Mouse (Mus musculus) neural tube, embryonic 12.5 days (tissue): ENCODE results near the gene Fam240b. TPM values are rescaled to one million over a fixed set of nuclear protein-coding genes. Genes with fewer than 3 reads are reported as not detected.
A peak's percentile ranks its signal among the peaks of the same experiment; 100 is the strongest.

ENCODE experiments used
- ATAC-seq: fragments of 200-750 bp; cut with Nextera tagmentation; 2 replicates; pipeline ENCODE4 v1.8.0; 2017; ENCODE audit warnings: low read depth, mild to moderate bottlenecking, moderate TSS enrichment, moderate library complexity; ENCODE audit not compliant: low FRiP score
- H3K27ac ChIP-seq: fragments of 300-500 bp; sonication (generic); 2 replicates; pipeline ENCODE4 v1.5.1; 2016
- H3K27me3 ChIP-seq: fragments of 300-500 bp; sonication (generic); replicated peaks from 2 replicates; pipeline ENCODE4 v1.6.1; 2016; ENCODE audit warnings: mild to moderate bottlenecking
- H3K36me3 ChIP-seq: fragments of 300-500 bp; sonication (generic); 2 replicates; pipeline ENCODE4 v1.6.1; 2016; ENCODE audit warnings: mild to moderate bottlenecking
- H3K4me1 ChIP-seq: fragments of 300-500 bp; sonication (generic); 2 replicates; pipeline ENCODE4 v1.6.1; 2016
- H3K4me2 ChIP-seq: fragments of 300-500 bp; sonication (generic); replicated peaks from 2 replicates; pipeline ENCODE4 v1.6.1; 2016; ENCODE audit warnings: mild to moderate bottlenecking
- H3K4me3 ChIP-seq: fragments of 300-500 bp; sonication (generic); 2 replicates; pipeline ENCODE4 v1.5.1; 2016
- H3K9ac ChIP-seq: fragments of 300-500 bp; sonication (generic); 2 replicates; pipeline ENCODE4 v1.6.1; 2016; ENCODE audit warnings: mild to moderate bottlenecking
- H3K9me3 ChIP-seq: fragments of 300-500 bp; sonication (generic); 2 replicates; pipeline ENCODE4 v1.6.1; 2016; ENCODE audit warnings: mild to moderate bottlenecking
- WGBS: fragments of 180-500 bp; shearing (Covaris S2); methylation state at CpG from one replicate; pipeline ENCODE4 v1.1.7; 2016; 5-methylcytosine and 5-hydroxymethylcytosine counted together
- polyA plus RNA-seq: library from polyadenylated mRNA; unstranded; fragments of >200 nt; fragmentation: Nextera tagmentation; extraction: Ambion mirVana; gene quantifications from 2 replicates; pipeline ENCODE4 v1.2.1, GENCODE M21; 2016

Fam240b gene
- polyA plus RNA-seq, 1 experiment from 2014 or later, result not detected

DNA sequence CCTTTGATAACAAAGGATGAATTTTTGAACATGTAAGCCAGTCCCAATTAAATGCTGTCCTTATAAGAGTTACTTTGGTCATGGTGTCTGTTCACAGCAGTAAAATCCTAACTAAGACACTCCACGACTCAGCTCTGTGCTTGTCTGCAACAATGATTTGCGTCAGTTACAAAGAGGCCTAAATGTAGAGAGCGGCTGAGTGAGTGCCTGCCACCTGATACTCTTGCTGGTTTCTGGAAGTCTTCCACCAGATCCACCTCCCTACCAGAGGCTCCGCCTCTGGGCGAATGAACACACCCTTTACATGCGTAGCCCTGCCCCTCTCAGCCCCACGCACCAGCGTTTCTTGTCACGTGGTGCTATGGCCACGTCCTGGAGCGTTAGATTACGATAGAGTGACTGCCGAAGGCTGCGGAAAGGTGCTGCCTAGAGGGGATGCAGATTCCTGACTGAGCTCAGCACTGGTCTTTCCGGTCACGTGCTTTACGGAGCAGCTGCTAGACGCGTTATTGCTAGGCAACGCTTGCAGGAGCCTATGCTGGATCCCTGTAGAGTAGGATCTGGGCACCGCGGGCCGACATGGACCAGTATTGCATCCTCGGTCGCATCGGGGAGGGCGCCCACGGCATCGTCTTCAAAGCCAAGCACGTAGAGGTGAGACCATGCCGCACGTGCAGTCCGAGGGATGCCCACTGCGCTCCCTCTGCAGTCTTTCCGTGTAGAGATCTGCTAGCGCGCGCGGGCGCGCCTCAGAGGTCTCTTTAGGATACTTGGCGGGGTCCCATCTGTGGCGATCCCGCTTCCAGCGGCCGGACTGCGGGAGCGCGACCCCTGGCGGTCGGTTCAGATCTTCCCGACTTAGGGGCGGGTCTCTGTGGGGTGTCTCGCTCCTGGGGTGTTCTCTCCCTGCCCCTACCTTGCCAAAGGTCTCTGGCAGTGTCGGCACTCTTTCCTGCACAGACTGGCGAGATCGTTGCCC lies 65.3 kb downstream of the Fam240b start, which contains the start of gene Cdk20:
Gene Cdk20 (plus strand): TSS at position 298 of the 979 bp plus-strand sequence.
- Histone ChIP-seq H3K4me2 (peak within 1 kb of the TSS; percentile 69), H3K4me1 (peaks cover 9% of the 10 kb centered on the region; the same call in 1 of the 2 replicates), H3K27me3 (no peaks in the 10 kb centered on the region), H3K9ac (peak within 1 kb of the TSS; percentile 68), H3K36me3 (no peaks in the 10 kb centered on the region), H3K9me3 (no peaks in the 10 kb centered on the region), H3K27ac (peak within 1 kb of the TSS; percentile 76), H3K4me3 (peak within 1 kb of the TSS; percentile 55)
- peak; percentile 99 for ATAC-seq
- under 1% methylated on average over 57 of the region's 57 CpGs for WGBS

Other genes starting within 250 kb of the Fam240b start
- gene Cdc14b, start 222.5 kb downstream of the Fam240b start, polyA plus RNA-seq, result 8.6 and 9.3 TPM in 2 replicates
- 23.6 and 24.6 TPM in 2 replicates for gene Aaed1, start 185.1 kb downstream of the Fam240b start, polyA plus RNA-seq
- gene Ctsl, start 126.9 kb downstream of the Fam240b start, polyA plus RNA-seq, result 136 and 138 TPM in 2 replicates
- gene Cdk20, start 65.5 kb downstream of the Fam240b start, polyA plus RNA-seq, result 11.4 and 12.2 TPM in 2 replicates